Mouse (Mus musculus): ENCODE measurements around the gene Gmds. TPM values are rescaled to one million over a fixed set of nuclear protein-coding genes. Genes with fewer than 3 reads are reported as not detected.

Gmds gene
- polyA plus RNA-seq, 1 experiment from 2014 or later = 29.2 TPM

DNA sequence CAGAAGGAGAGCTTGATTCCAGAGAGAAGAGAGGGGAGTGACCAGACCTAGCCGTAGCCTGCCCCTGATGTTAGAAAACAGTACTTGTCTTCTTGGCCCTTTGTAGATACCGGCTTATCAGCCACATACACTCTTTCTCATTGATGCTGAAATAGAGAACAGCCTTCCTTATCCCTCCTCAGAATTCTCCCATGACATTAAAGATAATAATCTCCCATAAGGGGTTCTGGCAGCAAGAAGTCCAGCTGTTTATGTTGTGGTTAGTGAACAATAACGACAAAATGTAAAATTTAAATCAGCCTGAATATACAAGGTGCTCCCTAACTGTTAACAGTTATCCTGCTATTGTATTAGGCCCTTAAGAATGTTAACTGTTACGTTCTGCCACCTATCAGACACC, 414.0 kb downstream of the Gmds start:
- Histone ChIP-seq H3K27me3 (ENCODE audit: insufficient read depth, low read length) (peaks cover 27% of the 10 kb centered on the region), H3K9ac (no peak overlapping the region), H3K4me3 (ENCODE audit: low read depth, low read length) (no peak overlapping the region), H3K4me1 (ENCODE audit: insufficient read depth) (no peaks in the 10 kb centered on the region), H3K36me3 (ENCODE audit: insufficient read depth) (no peaks in the 10 kb centered on the region), H3K9me3 (ENCODE audit: low read depth, low read length) (no peaks in the 10 kb centered on the region), H3K27ac (ENCODE audit: low read depth) (no peak overlapping the region), H3K4me2 (no peak overlapping the region)
- WGBS = 63% methylated on average over 4 of the region's 4 CpGs
- ATAC-seq (ENCODE audit: insufficient read depth) (no peak), DNase-seq (no peak)
- no peak for TF ChIP-seq CTCF (IDR thresholded peaks at IDR 0.05; ENCODE audit: low read depth)

DNA sequence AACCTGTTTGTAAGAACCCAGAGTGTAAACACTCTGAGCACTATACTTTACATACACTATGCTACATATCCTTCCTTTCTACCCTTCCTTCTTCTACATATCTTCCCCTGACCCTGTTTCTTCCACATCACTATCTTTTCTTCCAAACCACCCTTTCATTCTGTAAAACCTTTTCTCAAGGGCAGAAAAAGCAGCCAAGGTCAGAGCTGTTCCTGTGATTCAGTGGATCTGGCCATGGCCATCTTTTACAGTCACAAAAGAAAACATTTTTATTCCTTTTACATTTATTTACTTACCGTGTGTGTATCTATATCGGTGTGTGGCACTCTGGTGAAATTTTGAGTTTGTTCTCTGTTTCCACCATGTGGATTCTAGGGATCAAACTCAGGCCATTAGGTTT, 418.8 kb downstream of the Gmds start:
- Histone ChIP-seq H3K4me3 (ENCODE audit: low read depth, low read length) (no peak overlapping the region), H3K27ac (ENCODE audit: low read depth) (no peak overlapping the region), H3K27me3 (ENCODE audit: insufficient read depth, low read length) (peaks cover 18% of the 10 kb centered on the region; the same call in 1 of the 2 replicates), H3K4me2 (no peak overlapping the region), H3K36me3 (ENCODE audit: insufficient read depth) (no peaks in the 10 kb centered on the region), H3K9ac (no peak overlapping the region), H3K9me3 (ENCODE audit: low read depth, low read length) (no peaks in the 10 kb centered on the region), H3K4me1 (ENCODE audit: insufficient read depth) (no peaks in the 10 kb centered on the region)
- DNase-seq = no peak
- 87% methylated on average over 2 of the region's 2 CpGs for WGBS
- no peak for ATAC-seq (ENCODE audit: insufficient read depth)
- TF ChIP-seq CTCF (IDR thresholded peaks at IDR 0.05; ENCODE audit: low read depth) = no peak

DNA sequence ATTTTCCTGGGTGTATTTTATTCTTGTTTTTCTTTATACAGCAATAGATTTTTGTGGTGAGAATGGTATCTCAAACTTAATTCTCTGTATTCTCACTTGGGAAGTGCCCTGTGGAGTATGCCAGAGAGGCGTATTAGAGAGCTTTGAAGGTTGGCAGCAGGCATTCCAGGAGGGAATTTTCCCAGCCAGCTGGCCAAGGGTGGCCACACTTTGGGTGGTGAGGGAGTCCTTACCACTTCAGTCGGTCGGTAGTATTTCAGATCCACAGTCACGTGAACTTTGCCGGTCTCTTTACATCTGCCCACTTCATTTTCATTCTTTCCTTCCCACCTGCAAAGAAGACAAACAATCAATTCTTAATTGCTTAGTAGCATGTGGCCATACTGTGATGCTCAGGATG, 421.2 kb downstream of the Gmds start:
- Histone ChIP-seq H3K4me2 (no peak overlapping the region), H3K4me1 (ENCODE audit: insufficient read depth) (no peaks in the 10 kb centered on the region), H3K9me3 (ENCODE audit: low read depth, low read length) (no peaks in the 10 kb centered on the region), H3K4me3 (ENCODE audit: low read depth, low read length) (no peak overlapping the region), H3K9ac (no peak overlapping the region), H3K27me3 (ENCODE audit: insufficient read depth, low read length) (0 out of 2 replicates have a peak, but pooled peaks cover 7% of the 10 kb centered on the region), H3K27ac (ENCODE audit: low read depth) (no peak overlapping the region), H3K36me3 (ENCODE audit: insufficient read depth) (no peaks in the 10 kb centered on the region)
- DNase-seq = no peak
- WGBS = 51% methylated on average over 5 of the region's 5 CpGs
- TF ChIP-seq CTCF (IDR thresholded peaks at IDR 0.05; ENCODE audit: low read depth) = no peak
- no peak for ATAC-seq (ENCODE audit: insufficient read depth)

DNA sequence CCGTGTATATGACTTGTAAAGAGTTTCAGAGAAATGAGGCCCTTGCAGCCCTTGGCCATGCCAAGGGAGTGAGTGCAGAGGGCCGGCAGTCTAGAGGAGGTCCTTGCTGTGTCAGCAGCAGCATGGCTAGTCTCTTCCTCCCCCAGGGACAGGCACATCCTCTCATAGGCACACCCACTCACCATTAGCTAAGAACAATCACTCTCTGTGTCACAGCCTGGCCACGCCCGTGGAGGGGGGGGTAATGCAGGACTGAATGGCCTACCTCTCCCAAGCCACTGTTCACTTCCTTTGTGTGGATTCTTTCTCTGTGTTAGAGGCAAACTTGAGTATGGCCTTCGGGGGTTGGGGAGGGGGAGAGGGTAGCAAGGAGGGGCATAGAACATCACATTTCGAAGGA, 422.8 kb downstream of the Gmds start:
- H3K36me3 ChIP-seq (ENCODE audit: insufficient read depth) = no peaks in the 10 kb centered on the region
- H3K27ac ChIP-seq (ENCODE audit: low read depth) = no peak overlapping the region
- ATAC-seq (ENCODE audit: insufficient read depth) (0 out of 2 replicates have a peak, but pooled peaks have one; percentile 41), DNase-seq (peak; percentile 27)
- no peak for TF ChIP-seq CTCF (IDR thresholded peaks at IDR 0.05; ENCODE audit: low read depth)
- 66% methylated on average over 6 of the region's 6 CpGs for WGBS
- H3K4me2 ChIP-seq = no peak overlapping the region
- no peaks in the 10 kb centered on the region for H3K4me1 ChIP-seq (ENCODE audit: insufficient read depth)
- no peak overlapping the region for H3K4me3 ChIP-seq (ENCODE audit: low read depth, low read length)
- no peak overlapping the region for H3K9ac ChIP-seq
- H3K27me3 ChIP-seq (ENCODE audit: insufficient read depth, low read length) = 0 out of 2 replicates have a peak, but pooled peaks cover 7% of the 10 kb centered on the region
- H3K9me3 ChIP-seq (ENCODE audit: low read depth, low read length) = no peaks in the 10 kb centered on the region

DNA sequence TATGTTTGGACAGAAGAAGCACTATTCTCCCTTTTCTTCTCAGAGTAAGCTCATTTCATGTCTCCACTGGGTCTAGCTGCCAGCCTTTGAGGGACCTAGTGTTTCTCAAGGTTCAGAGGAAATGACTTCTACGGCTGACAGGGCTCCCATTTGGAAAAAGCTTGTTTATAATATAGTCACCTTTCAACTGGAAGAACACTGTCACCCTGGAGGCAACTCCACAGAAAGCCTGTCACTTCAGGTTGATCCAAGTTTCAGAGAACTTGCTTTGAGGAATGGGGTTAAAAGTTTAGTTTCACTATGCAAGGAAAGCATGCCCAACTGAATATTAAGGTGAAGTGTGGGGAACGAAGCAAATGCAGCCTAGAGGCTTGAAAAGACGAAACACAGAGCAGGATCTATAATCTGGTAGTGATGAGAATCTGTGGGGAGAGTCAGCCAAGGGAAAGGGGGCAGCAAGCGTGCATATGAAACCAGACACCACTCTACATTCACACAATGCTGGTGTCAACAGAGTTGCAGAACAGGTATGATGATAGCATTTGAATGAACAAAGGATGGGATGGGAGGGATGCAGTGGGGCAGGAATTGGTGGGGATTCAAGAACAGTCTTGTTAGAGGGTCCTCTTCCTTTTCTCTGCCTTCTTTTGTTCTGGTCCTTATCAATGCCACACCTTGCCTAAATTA, 423.5 kb downstream of the Gmds start:
- 0 out of 2 replicates have a peak, but pooled peaks cover 7% of the 10 kb centered on the region for H3K27me3 ChIP-seq (ENCODE audit: insufficient read depth, low read length)
- no peak overlapping the region for H3K9ac ChIP-seq
- TF ChIP-seq CTCF (IDR thresholded peaks at IDR 0.05; ENCODE audit: low read depth) = no peak
- H3K36me3 ChIP-seq (ENCODE audit: insufficient read depth) = no peaks in the 10 kb centered on the region
- ATAC-seq (ENCODE audit: insufficient read depth) (no peak), DNase-seq (no peak)
- H3K4me3 ChIP-seq (ENCODE audit: low read depth, low read length) = no peak overlapping the region
- H3K4me1 ChIP-seq (ENCODE audit: insufficient read depth) = no peaks in the 10 kb centered on the region
- no peak overlapping the region for H3K4me2 ChIP-seq
- 49% methylated on average over 4 of the region's 4 CpGs for WGBS
- H3K9me3 ChIP-seq (ENCODE audit: low read depth, low read length) = no peaks in the 10 kb centered on the region
- H3K27ac ChIP-seq (ENCODE audit: low read depth) = no peak overlapping the region

DNA sequence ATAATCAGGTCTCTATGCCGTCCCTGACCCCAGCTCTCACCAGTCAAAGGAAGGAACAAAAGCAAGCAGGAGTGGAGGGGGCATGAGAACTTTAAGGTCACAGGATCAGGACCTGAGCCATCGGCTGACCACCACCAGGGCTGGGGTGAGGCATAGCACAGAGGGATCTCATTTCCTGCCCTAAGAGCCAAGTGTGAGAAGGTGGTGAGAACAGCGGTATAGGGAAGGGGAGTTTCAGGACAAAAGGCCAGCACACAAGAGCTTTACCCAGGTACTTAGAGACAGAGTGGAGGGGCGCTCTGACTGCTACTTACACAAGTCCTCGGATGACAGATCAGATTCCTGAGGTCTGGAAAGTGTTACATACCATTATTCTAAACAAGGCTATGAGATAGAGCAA, 426.6 kb downstream of the Gmds start:
- Histone ChIP-seq H3K4me3 (ENCODE audit: low read depth, low read length) (no peak overlapping the region), H3K9ac (no peak overlapping the region), H3K36me3 (ENCODE audit: insufficient read depth) (no peaks in the 10 kb centered on the region), H3K4me2 (no peak overlapping the region), H3K27me3 (ENCODE audit: insufficient read depth, low read length) (0 out of 2 replicates have a peak, but pooled peaks cover 4% of the 10 kb centered on the region), H3K4me1 (ENCODE audit: insufficient read depth) (no peaks in the 10 kb centered on the region), H3K9me3 (ENCODE audit: low read depth, low read length) (no peaks in the 10 kb centered on the region), H3K27ac (ENCODE audit: low read depth) (no peak overlapping the region)
- DNase-seq (peak; percentile 13), ATAC-seq (ENCODE audit: insufficient read depth) (no peak)
- WGBS = 12% methylated on average over 5 of the region's 5 CpGs
- no peak for TF ChIP-seq CTCF (IDR thresholded peaks at IDR 0.05; ENCODE audit: low read depth)

DNA sequence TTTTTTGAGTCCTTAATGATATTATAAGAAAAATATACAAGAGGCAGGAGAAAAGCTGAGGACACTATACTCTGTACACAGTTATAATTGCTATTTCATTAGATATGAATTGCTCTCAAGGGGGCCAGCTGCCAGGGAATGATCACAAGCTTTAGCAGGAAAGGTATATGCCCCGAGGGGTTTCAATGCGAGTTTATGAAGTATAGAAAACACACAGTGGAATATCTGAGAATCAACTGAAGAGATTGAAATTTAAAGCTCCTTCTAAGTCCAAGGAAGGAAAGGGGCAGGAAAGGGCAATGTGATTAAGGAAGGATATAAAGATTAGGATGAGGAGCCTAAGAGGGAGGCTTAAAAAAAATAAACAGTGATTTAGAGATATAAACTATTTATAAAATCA, 427.2 kb downstream of the Gmds start:
- Histone ChIP-seq H3K27ac (ENCODE audit: low read depth) (no peak overlapping the region), H3K9ac (no peak overlapping the region), H3K27me3 (ENCODE audit: insufficient read depth, low read length) (0 out of 2 replicates have a peak, but pooled peaks cover 4% of the 10 kb centered on the region), H3K4me1 (ENCODE audit: insufficient read depth) (no peaks in the 10 kb centered on the region), H3K4me2 (no peak overlapping the region), H3K4me3 (ENCODE audit: low read depth, low read length) (no peak overlapping the region), H3K9me3 (ENCODE audit: low read depth, low read length) (no peaks in the 10 kb centered on the region), H3K36me3 (ENCODE audit: insufficient read depth) (no peaks in the 10 kb centered on the region)
- WGBS = 29% methylated on average over 2 of the region's 2 CpGs
- DNase-seq (no peak), ATAC-seq (ENCODE audit: insufficient read depth) (no peak)
- TF ChIP-seq CTCF (IDR thresholded peaks at IDR 0.05; ENCODE audit: low read depth) = no peak
